Mouse (Mus musculus) liver, adult 2 months (tissue): ENCODE measurements around the gene H2-Q7.

Experiments used
- CTCF ChIP-seq: fragments of 200-500 bp; IDR thresholded peaks from 2 replicates; pipeline ENCODE4 v1.5.1; 2011; ENCODE audit warnings: low read depth, low read length, control low read depth
- POLR2A ChIP-seq: fragments of 200-500 bp; IDR thresholded peaks from 2 replicates; pipeline ENCODE4 v1.6.1; 2011; ENCODE audit warnings: low read length, control low read depth; ENCODE audit not compliant: insufficient read depth; ENCODE audit errors: extremely low read depth

DNA sequence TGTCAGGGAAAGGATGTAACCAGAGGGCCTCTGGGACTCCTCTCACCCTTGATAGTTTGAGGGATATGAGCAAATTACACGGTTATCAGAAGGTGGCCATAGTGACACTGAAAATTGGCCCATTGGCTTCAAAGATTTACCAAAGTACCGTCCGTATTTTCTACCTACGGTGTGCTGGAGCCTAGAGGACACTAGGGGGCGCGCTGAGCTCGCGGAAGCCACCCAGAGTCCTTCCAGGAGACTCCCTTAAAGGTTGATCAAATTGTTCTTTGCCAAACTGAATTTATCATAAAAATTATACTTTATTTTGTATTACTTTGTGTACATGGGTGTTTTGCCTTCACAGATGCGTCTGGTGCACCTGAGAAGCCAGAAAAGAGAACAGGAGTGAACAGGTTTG is 45.1 kb downstream of the H2-Q7 start:
- TF ChIP-seq CTCF (peak; percentile 95), POLR2A (no peak)
